Mouse (Mus musculus): Measurements from ENCODE around the gene Iqcg. TPM values are rescaled to one million over a fixed set of nuclear protein-coding genes. Genes with fewer than 3 reads are reported as not detected.

The Iqcg gene
- polyA plus RNA-seq, 1 experiment from 2014 or later: 6.4 TPM

GRCm38 (mm10) chr16:33036006-33036405, 20.0 kb downstream of the Iqcg start:
- no peak overlapping the region for H3K4me3 ChIP-seq (ENCODE audit: low read length)
- no peak overlapping the region for H3K27ac ChIP-seq (ENCODE audit: low read length)
- H3K4me1 ChIP-seq (replicated peaks; ENCODE audit: control insufficient read depth, insufficient read depth, low read length): 0 out of 2 replicates have a peak, but pooled peaks cover 2% of the 10 kb centered on the region
- H3K36me3 ChIP-seq (ENCODE audit: control insufficient read depth, insufficient read depth, low read length): no peaks in the 10 kb centered on the region
- H3K4me2 ChIP-seq (ENCODE audit: low read depth, low read length): no peak overlapping the region
- no peak overlapping the region for H3K9ac ChIP-seq (ENCODE audit: low read length)
- 38% methylated on average over 4 of the region's 4 CpGs for WGBS
- no peaks in the 10 kb centered on the region for H3K27me3 ChIP-seq (ENCODE audit: control insufficient read depth, insufficient read depth, low read depth, low read length)
- ATAC-seq (ENCODE audit: low read depth): peak; percentile 70; the same call in 1 of the 2 replicates
- H3K9me3 ChIP-seq (ENCODE audit: control insufficient read depth, low read length): no peaks in the 10 kb centered on the region

- Histone ChIP-seq H3K9ac (ENCODE audit: low read length) (no peak overlapping the region), H3K4me3 (ENCODE audit: low read length) (no peak overlapping the region), H3K27ac (ENCODE audit: low read length) (no peak overlapping the region), H3K9me3 (ENCODE audit: control insufficient read depth, low read length) (no peaks in the 10 kb centered on the region), H3K4me2 (ENCODE audit: low read depth, low read length) (no peak overlapping the region), H3K27me3 (ENCODE audit: control insufficient read depth, insufficient read depth, low read depth, low read length) (no peaks in the 10 kb centered on the region), H3K36me3 (ENCODE audit: control insufficient read depth, insufficient read depth, low read length) (no peaks in the 10 kb centered on the region), H3K4me1 (replicated peaks; ENCODE audit: control insufficient read depth, insufficient read depth, low read length) (no peaks in the 10 kb centered on the region)
- WGBS: 76% methylated on average over 7 of the region's 7 CpGs
- no peak for ATAC-seq (ENCODE audit: low read depth)
Measured at GRCm38 (mm10) chr16:33026357-33026756, 29.7 kb downstream of the Iqcg start.

GRCm38 (mm10) chr16:33024456-33025104, 31.4 kb downstream of the Iqcg start:
- ATAC-seq (ENCODE audit: low read depth): peak; percentile 68
- Histone ChIP-seq H3K9me3 (ENCODE audit: control insufficient read depth, low read length) (no peaks in the 10 kb centered on the region), H3K27me3 (ENCODE audit: control insufficient read depth, insufficient read depth, low read depth, low read length) (no peaks in the 10 kb centered on the region), H3K4me2 (ENCODE audit: low read depth, low read length) (no peak overlapping the region), H3K36me3 (ENCODE audit: control insufficient read depth, insufficient read depth, low read length) (no peaks in the 10 kb centered on the region), H3K4me1 (replicated peaks; ENCODE audit: control insufficient read depth, insufficient read depth, low read length) (0 out of 2 replicates have a peak, but pooled peaks cover 3% of the 10 kb centered on the region), H3K9ac (ENCODE audit: low read length) (no peak overlapping the region), H3K4me3 (ENCODE audit: low read length) (no peak overlapping the region), H3K27ac (ENCODE audit: low read length) (no peak overlapping the region)
- 53% methylated on average over 8 of the region's 8 CpGs for WGBS

GRCm38 (mm10) chr16:33023750-33024149, 32.3 kb downstream of the Iqcg start:
- peak; percentile 63 for ATAC-seq (ENCODE audit: low read depth)
- 5% methylated on average over 4 of the region's 4 CpGs for WGBS
- H3K4me3 ChIP-seq (ENCODE audit: low read length): no peak overlapping the region

GRCm38 (mm10) chr16:33021381-33021780, 34.6 kb downstream of the Iqcg start:
- H3K9me3 ChIP-seq (ENCODE audit: control insufficient read depth, low read length): no peaks in the 10 kb centered on the region
- no peak overlapping the region for H3K27ac ChIP-seq (ENCODE audit: low read length)
- no peaks in the 10 kb centered on the region for H3K27me3 ChIP-seq (ENCODE audit: control insufficient read depth, insufficient read depth, low read depth, low read length)
- WGBS: 37% methylated on average over 3 of the region's 3 CpGs
- no peak overlapping the region for H3K9ac ChIP-seq (ENCODE audit: low read length)
- H3K4me2 ChIP-seq (ENCODE audit: low read depth, low read length): no peak overlapping the region
- H3K4me1 ChIP-seq (replicated peaks; ENCODE audit: control insufficient read depth, insufficient read depth, low read length): peaks cover 12% of the 10 kb centered on the region
- no peaks in the 10 kb centered on the region for H3K36me3 ChIP-seq (ENCODE audit: control insufficient read depth, insufficient read depth, low read length)
- no peak overlapping the region for H3K4me3 ChIP-seq (ENCODE audit: low read length)
- peak; percentile 32 for ATAC-seq (ENCODE audit: low read depth)

More at GRCm38 (mm10) chr16:33023750-33024149, 32.3 kb downstream of the Iqcg start:
- H3K27ac ChIP-seq (ENCODE audit: low read length): no peak overlapping the region
- no peak overlapping the region for H3K9ac ChIP-seq (ENCODE audit: low read length)
- H3K9me3 ChIP-seq (ENCODE audit: control insufficient read depth, low read length): no peaks in the 10 kb centered on the region
- H3K4me2 ChIP-seq (ENCODE audit: low read depth, low read length): no peak overlapping the region
- H3K36me3 ChIP-seq (ENCODE audit: control insufficient read depth, insufficient read depth, low read length): no peaks in the 10 kb centered on the region
- H3K4me1 ChIP-seq (replicated peaks; ENCODE audit: control insufficient read depth, insufficient read depth, low read length): 0 out of 2 replicates have a peak, but pooled peaks cover 3% of the 10 kb centered on the region
- no peaks in the 10 kb centered on the region for H3K27me3 ChIP-seq (ENCODE audit: control insufficient read depth, insufficient read depth, low read depth, low read length)

- no peak for ATAC-seq (ENCODE audit: low read depth)
- no peaks in the 10 kb centered on the region for H3K36me3 ChIP-seq (ENCODE audit: control insufficient read depth, insufficient read depth, low read length)
- peaks cover 18% of the 10 kb centered on the region for H3K4me1 ChIP-seq (replicated peaks; ENCODE audit: control insufficient read depth, insufficient read depth, low read length)
- no peak overlapping the region for H3K9ac ChIP-seq (ENCODE audit: low read length)
- no peak overlapping the region for H3K4me3 ChIP-seq (ENCODE audit: low read length)
- no peak overlapping the region for H3K4me2 ChIP-seq (ENCODE audit: low read depth, low read length)
- H3K27me3 ChIP-seq (ENCODE audit: control insufficient read depth, insufficient read depth, low read depth, low read length): no peaks in the 10 kb centered on the region
- 65% methylated on average over 21 of the region's 21 CpGs for WGBS
- no peak overlapping the region for H3K27ac ChIP-seq (ENCODE audit: low read length)
- no peaks in the 10 kb centered on the region for H3K9me3 ChIP-seq (ENCODE audit: control insufficient read depth, low read length)
Measured at GRCm38 (mm10) chr16:33019117-33019770, 36.8 kb downstream of the Iqcg start.

GRCm38 (mm10) chr16:33017677-33018349, 38.2 kb downstream of the Iqcg start:
- Histone ChIP-seq H3K4me2 (ENCODE audit: low read depth, low read length) (no peak overlapping the region), H3K4me3 (ENCODE audit: low read length) (no peak overlapping the region), H3K9me3 (ENCODE audit: control insufficient read depth, low read length) (no peaks in the 10 kb centered on the region), H3K36me3 (ENCODE audit: control insufficient read depth, insufficient read depth, low read length) (peaks cover 8% of the 10 kb centered on the region; the same call in 1 of the 2 replicates), H3K9ac (ENCODE audit: low read length) (no peak overlapping the region), H3K27me3 (ENCODE audit: control insufficient read depth, insufficient read depth, low read depth, low read length) (no peaks in the 10 kb centered on the region), H3K4me1 (replicated peaks; ENCODE audit: control insufficient read depth, insufficient read depth, low read length) (peaks cover 18% of the 10 kb centered on the region), H3K27ac (ENCODE audit: low read length) (0 out of 2 replicates have a peak overlapping the region, but pooled peaks have one; percentile 16)
- WGBS: 71% methylated on average over 5 of the region's 5 CpGs
- 0 out of 2 replicates have a peak, but pooled peaks have one; percentile 15 for ATAC-seq (ENCODE audit: low read depth)

GRCm38 (mm10) chr16:33015986-33016385, 40.0 kb downstream of the Iqcg start:
- Histone ChIP-seq H3K9ac (ENCODE audit: low read length) (no peak overlapping the region), H3K9me3 (ENCODE audit: control insufficient read depth, low read length) (no peaks in the 10 kb centered on the region), H3K4me2 (ENCODE audit: low read depth, low read length) (no peak overlapping the region), H3K27me3 (ENCODE audit: control insufficient read depth, insufficient read depth, low read depth, low read length) (no peaks in the 10 kb centered on the region), H3K27ac (ENCODE audit: low read length) (no peak overlapping the region), H3K4me3 (ENCODE audit: low read length) (no peak overlapping the region), H3K36me3 (ENCODE audit: control insufficient read depth, insufficient read depth, low read length) (peaks cover 10% of the 10 kb centered on the region), H3K4me1 (replicated peaks; ENCODE audit: control insufficient read depth, insufficient read depth, low read length) (peaks cover 17% of the 10 kb centered on the region)
- WGBS: 65% methylated on average over 2 of the region's 2 CpGs
- no peak for ATAC-seq (ENCODE audit: low read depth)

GRCm38 (mm10) chr16:33015396-33015907, 40.6 kb downstream of the Iqcg start:
- Histone ChIP-seq H3K9ac (ENCODE audit: low read length) (no peak overlapping the region), H3K4me2 (ENCODE audit: low read depth, low read length) (no peak overlapping the region), H3K36me3 (ENCODE audit: control insufficient read depth, insufficient read depth, low read length) (peaks cover 10% of the 10 kb centered on the region), H3K27ac (ENCODE audit: low read length) (no peak overlapping the region), H3K9me3 (ENCODE audit: control insufficient read depth, low read length) (no peaks in the 10 kb centered on the region), H3K27me3 (ENCODE audit: control insufficient read depth, insufficient read depth, low read depth, low read length) (no peaks in the 10 kb centered on the region), H3K4me1 (replicated peaks; ENCODE audit: control insufficient read depth, insufficient read depth, low read length) (peaks cover 15% of the 10 kb centered on the region), H3K4me3 (ENCODE audit: low read length) (no peak overlapping the region)
- 74% methylated on average over 3 of the region's 3 CpGs for WGBS
- peak; percentile 64 for ATAC-seq (ENCODE audit: low read depth)

All from lung, embryonic 16.5 days (tissue).